Mouse (Mus musculus) liver, adult (tissue): ENCODE data around the gene Gm44503.

Experiments used
- GATA4 ChIP-seq: IDR thresholded peaks from 2 replicates; pipeline ENCODE4 v1.6.1; 2014; ENCODE audit warnings: mild to moderate bottlenecking, low read length; ENCODE audit not compliant: insufficient replicate concordance

The Gm44503 gene

DNA sequence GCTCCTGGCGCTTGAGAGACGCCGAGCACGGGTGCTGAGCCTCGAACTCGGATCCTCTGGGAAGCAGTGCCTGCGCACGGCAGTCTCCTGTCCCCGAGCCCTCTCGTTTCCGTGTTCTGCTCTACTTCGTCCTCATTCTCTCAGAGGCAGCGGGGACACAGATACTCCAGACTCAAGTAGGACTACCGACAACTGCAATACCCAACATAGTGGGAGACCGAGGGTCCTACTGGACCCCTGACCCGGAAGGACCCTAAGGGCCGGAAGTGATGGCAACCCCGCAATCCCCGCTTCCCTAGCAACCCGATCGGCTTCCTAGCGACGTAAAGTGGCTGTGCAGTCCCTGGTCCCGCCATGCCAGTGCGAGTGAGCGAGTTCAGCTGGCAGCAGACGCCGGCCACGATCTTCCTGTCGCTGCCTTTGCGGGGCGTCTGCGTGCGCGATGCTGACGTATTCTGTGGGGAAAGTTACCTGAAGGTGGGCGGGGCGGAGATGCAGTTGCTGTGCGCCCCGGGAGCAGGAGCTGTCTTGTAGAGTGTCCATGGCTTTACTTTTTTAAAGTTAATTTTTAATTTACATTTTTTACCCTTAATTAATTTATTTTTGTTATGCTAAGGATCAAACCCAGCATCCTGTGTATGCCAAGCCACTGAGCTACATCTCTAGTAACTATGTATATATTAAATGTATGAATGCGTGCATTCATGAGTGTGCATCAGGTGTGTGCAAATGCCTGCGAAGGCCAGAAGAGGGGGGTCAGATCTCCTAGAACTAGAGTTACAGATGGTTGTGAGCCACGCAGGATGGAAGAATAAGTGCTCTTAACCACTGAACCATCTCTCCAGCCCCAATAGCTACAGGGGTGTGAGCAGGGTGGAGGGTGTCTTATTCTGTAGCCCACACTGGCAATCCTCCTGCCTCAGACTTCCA is at the start of gene Gm44503, which contains the start of gene Dyx1c1:
Gene Gm44503, plus strand, starts transcription at position 332 of the 930 bp plus-strand sequence.
Gene Dyx1c1, plus strand, starts transcription at position 265 of the 930 bp plus-strand sequence.
- TF ChIP-seq GATA4 = no peak

DNA sequence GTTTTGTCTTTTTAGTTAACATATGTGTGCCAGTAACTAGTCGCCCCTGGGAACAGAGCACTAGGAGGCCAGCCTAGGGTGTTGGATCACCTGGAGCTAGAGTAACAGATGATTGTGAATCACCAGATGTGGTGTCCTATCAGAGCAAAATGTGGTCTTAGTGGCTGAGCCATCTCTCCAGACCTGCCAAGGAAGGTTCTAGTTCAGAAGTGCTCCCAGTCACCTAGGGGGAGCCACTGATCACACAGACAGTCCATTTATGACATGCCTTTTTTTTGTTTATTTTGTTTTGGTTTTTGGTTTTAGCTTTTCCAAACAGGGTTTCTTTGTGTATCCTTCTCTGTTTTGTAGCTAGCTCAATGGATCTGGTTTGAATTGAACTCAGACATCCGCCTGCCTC is 47.3 kb upstream of the Gm44503 start:
- TF ChIP-seq GATA4 = no peak

GRCm38 (mm10) chr9:72913551-72913950 is 45.1 kb upstream of the Gm44503 start:
- 0 out of 2 replicates have a peak, but pooled peaks have one; percentile 15 for TF ChIP-seq GATA4

DNA sequence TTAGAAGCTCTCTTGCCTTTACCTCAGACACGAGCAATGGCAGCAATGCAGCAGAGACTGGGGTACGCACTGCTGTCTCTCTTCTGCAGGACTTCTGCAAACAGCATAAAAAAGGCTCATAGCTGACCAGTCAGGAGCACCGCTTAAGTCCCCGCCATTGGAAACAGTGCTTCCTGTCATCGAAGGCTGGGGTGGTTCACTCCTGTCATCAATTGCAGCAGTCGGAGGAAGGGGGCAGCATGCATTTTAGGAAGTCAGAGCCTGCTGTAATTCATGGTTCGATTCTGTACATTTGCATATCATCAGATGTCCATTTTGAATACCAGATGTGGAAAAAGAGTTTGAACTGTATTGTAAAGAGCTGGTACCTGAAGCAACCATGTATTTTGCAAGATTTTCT is 42.9 kb upstream of the Gm44503 start:
- no peak for TF ChIP-seq GATA4

GRCm38 (mm10) chr9:72923068-72923467 is 35.6 kb upstream of the Gm44503 start:
- TF ChIP-seq GATA4 = no peak

DNA sequence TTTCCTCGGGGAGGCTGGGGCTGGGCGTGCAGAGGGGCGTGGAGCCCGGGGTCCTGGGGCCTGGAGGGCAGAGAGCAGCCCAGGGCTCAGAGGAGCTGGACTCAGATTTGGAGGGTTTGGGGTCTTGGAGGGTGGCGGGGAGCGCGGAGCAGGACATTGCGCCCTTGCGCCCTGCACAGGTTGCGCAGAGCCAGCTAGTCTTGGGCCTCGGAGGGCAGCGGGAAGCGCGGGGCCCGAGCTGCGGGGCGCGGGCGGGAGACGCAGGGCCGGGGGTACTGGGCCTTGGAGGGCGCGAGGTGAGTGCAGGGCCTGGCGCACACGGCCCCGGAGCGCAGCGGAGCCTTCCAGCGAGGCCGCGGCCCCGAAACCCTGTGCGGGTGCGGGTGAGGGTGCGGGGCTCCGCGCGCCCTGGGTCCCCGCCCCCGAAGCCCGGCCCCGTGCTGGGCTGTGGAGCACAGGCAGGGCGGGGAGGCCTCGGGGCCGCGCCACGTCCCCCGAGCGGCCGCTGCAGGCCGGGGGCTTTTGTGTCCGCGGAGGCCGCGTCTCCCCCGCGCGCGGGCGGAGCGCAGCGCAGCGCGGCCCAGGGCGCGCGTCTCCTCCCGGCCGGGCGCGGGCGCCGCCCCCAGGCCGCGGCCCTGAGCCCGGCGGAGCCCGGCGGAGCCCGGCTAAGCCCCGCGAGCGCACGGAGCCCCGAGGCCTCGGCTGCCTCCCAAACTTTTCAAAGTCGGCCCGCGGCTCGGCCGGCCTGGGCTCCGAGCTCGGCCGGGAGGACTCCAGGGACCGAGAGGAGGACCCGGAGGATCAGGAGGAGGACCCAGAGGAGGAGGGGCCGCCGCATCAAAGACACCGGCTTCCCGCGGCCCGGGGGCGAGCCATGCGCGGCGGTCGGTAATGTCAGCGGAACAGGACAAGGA is 33.4 kb upstream of the Gm44503 start, which contains the start of gene Pygo1:
Gene Pygo1, plus strand, starts transcription at position 625 of the 914 bp plus-strand sequence.
- no peak for TF ChIP-seq GATA4

DNA sequence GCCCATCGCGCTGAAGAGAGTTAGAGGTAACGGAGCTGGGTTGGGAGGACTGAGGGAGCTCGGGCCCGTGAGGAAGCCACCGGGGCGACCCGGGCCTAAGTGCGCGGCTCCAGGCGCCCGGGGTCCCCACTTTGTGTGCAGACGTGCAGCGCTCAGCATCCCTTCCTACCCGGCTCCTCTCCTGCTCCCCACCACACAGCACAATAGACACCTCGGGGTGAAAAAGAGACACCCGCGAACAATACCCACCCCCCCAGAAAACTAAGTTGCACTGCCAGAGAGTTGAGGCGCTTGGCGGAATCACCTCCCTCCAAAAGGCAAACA is 32.8 kb upstream of the Gm44503 start:
- no peak for TF ChIP-seq GATA4

GRCm38 (mm10) chr9:72931166-72931790 is 27.4 kb upstream of the Gm44503 start:
- no peak for TF ChIP-seq GATA4

DNA sequence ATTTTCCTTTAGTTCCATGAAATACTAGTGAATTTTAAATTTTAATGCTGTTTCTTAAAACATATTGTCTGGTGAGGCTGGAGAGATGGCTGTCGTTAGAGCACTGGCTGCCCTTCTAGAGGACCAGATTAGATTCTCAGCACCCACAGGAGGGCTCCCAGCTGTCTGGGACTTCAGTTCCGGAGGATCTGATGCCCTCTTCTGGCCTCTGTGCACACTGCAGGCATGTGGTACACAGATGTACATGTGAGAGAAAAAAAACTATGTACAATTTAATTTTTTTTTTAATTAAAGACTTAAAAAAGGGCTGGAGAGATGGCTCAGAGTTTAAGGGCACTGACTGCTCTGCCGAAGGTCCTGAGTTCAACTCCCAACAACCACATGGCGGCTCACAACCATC is 23.3 kb upstream of the Gm44503 start:
- no peak for TF ChIP-seq GATA4

DNA sequence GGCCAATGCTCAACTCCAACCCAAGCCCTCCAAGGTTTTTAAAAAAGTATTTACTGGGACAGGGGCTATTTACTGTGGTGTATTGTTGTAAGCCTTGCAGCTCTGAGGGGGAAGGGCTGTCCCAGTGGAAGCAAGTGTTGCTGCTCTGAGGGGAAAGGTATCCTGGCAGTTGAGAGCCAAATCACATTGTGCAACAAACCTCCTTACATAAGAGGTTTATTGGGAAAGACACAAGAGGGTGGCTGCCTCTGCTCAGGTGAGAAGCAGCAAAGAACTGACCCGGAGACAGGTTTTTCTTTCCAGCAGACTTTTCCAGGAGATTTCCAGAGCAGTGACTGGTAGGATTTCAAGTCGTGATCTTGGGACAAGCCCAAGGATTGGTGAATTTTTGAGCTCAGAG is 22.4 kb upstream of the Gm44503 start:
- TF ChIP-seq GATA4 = no peak

GRCm38 (mm10) chr9:72943424-72943823 is 15.2 kb upstream of the Gm44503 start:
- no peak for TF ChIP-seq GATA4

DNA sequence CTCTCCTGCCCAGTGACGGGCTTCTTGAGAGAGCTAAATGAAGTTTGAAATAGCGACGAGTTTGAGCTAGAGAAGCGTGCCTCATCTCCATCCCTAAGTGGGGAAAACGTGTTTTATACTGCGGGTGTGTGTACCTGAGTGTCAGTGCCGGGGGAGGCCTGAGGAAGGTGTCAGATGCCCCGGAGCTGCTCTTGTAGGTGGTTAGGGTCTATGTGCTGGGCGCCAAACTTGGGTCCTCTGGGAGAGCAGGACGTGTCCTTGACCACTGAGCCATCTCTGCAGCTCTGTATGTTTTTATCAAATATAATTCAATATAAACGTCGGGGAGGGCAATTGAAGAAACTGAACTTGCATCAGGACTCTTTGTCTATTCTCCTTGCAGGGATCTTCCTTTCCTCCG is 14.4 kb upstream of the Gm44503 start:
- TF ChIP-seq GATA4 = no peak

DNA sequence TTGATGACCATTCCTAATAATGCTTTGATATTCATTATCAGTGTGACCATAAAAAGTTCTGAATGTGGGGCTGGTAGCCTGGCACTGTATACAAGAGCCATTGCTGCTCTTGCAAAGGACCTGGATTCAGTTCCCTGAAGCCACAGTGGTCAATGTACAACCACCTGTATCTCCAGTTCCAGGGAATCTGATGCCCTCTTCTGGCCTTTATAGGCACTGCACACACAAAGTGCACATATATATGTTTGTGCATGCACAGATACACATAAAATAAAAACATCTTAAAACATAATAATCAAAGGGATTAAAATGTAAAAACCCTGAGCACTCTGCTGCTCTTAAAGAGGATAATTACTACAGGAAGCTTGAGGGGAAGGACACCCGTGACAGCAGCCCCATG is 11.6 kb upstream of the Gm44503 start:
- TF ChIP-seq GATA4 = no peak

GRCm38 (mm10) chr9:72949572-72949971 is 9.1 kb upstream of the Gm44503 start:
- TF ChIP-seq GATA4 = no peak

GRCm38 (mm10) chr9:72954746-72955145 is 3.9 kb upstream of the Gm44503 start:
- no peak for TF ChIP-seq GATA4
